Mouse (Mus musculus): Measurements from ENCODE around the gene Pdxk. TPM values are rescaled to one million over a fixed set of nuclear protein-coding genes. Genes with fewer than 3 reads are reported as not detected.

The Pdxk gene
- polyA plus RNA-seq, 2 experiments: 8.9 to 9.8 TPM

DNA sequence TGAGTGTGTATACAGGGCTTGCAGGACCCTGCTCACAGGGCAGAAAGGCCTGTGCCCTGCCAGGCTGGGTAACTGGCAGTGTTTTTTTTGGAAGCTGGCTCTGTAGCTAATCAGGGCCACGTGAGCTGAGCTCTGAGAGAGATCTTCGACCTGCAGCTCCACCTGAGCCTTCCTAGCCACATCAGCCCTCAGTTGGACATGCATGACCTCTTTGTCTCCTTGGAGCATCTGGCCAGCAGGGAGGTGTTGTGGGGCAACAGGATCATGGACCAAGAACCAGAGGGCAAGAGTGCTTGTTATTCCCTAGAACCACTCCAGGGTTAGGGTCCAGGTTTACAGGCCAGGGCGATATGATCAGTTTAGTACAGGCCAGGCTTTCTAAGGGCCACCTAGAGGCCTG is 17.4 kb downstream of the Pdxk start:
- DNase-seq (ENCODE audit: low spot score) (no peak), ATAC-seq (ENCODE audit: low FRiP score, low read depth) (no peak)
- Histone ChIP-seq H3K4me2 (replicated peaks; ENCODE audit: low read depth, low read length, severe bottlenecking) (no peak overlapping the region), H3K9ac (ENCODE audit: low read depth, low read length, severe bottlenecking) (no peak overlapping the region), H3K9me3 (ENCODE audit: control insufficient read depth, low read length) (no peaks in the 10 kb centered on the region), H3K27me3 (ENCODE audit: control insufficient read depth, insufficient read depth, low read length) (no peaks in the 10 kb centered on the region), H3K4me1 (ENCODE audit: control insufficient read depth, insufficient read depth, low read length) (no peaks in the 10 kb centered on the region), H3K36me3 (ENCODE audit: control insufficient read depth, insufficient read depth, low read length) (peaks cover 58% of the 10 kb centered on the region), H3K27ac (replicated peaks; ENCODE audit: low read depth, low read length) (no peak overlapping the region), H3K4me3 (replicated peaks; ENCODE audit: low read length) (no peak overlapping the region)
- 82% methylated on average over 3 of the region's 3 CpGs for WGBS
- TF ChIP-seq POLR2A (IDR thresholded peaks at IDR 0.05; ENCODE audit: borderline replicate concordance, extremely low read depth, insufficient read depth, insufficient read length): no peak

DNA sequence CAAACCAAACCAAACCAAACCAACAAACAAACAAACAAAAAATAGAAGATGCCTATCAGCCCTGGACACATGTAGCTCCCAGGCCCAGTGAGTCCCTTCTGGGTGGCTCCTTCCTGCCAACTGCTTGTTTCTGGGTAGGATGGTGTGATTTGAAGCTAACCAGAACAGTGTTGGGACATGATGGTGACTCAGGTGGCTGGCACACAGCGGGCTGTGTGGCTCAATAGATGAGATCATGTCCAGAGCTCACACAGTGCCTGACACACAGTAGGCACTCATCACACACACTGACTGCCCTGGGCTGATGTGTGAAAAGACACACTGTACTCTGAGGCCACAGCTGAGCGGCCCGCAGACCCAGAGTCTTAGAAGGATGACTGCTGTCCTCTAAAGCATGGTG is 18.6 kb downstream of the Pdxk start:
- Histone ChIP-seq H3K4me2 (replicated peaks; ENCODE audit: low read depth, low read length, severe bottlenecking) (no peak overlapping the region), H3K4me3 (replicated peaks; ENCODE audit: low read length) (no peak overlapping the region), H3K36me3 (ENCODE audit: control insufficient read depth, insufficient read depth, low read length) (peaks cover 62% of the 10 kb centered on the region), H3K9ac (ENCODE audit: low read depth, low read length, severe bottlenecking) (no peak overlapping the region), H3K4me1 (ENCODE audit: control insufficient read depth, insufficient read depth, low read length) (no peaks in the 10 kb centered on the region), H3K27me3 (ENCODE audit: control insufficient read depth, insufficient read depth, low read length) (no peaks in the 10 kb centered on the region), H3K9me3 (ENCODE audit: control insufficient read depth, low read length) (no peaks in the 10 kb centered on the region), H3K27ac (replicated peaks; ENCODE audit: low read depth, low read length) (no peak overlapping the region)
- ATAC-seq (ENCODE audit: low FRiP score, low read depth) (no peak), DNase-seq (ENCODE audit: low spot score) (no peak)
- WGBS: 97% methylated on average over 3 of the region's 3 CpGs
- no peak for TF ChIP-seq POLR2A (IDR thresholded peaks at IDR 0.05; ENCODE audit: borderline replicate concordance, extremely low read depth, insufficient read depth, insufficient read length)

DNA sequence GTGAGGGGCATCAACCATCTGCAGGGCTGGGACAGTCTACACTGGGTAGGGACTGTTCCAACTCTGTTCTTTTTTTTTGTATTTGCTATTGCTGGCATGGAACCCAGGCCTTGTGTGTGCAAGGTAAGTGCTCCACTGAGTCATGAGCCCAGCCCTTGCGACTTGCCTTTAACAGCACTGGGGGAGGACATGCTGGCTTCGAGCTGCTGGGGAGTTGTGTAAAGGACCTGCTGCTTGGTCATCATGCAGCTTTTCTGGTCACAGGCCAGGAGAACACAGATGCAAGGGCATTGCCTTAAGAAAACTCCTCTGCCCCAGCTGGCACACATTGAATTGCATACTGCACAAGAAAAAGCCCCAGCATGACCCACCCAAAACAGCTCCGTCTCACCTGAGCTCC is 22.5 kb downstream of the Pdxk start:
- H3K36me3 ChIP-seq (ENCODE audit: control insufficient read depth, insufficient read depth, low read length): peaks cover 38% of the 10 kb centered on the region
- no peak for TF ChIP-seq POLR2A (IDR thresholded peaks at IDR 0.05; ENCODE audit: borderline replicate concordance, extremely low read depth, insufficient read depth, insufficient read length)
- no peaks in the 10 kb centered on the region for H3K9me3 ChIP-seq (ENCODE audit: control insufficient read depth, low read length)
- ATAC-seq (ENCODE audit: low FRiP score, low read depth) (no peak), DNase-seq (ENCODE audit: low spot score) (no peak)
- H3K4me3 ChIP-seq (replicated peaks; ENCODE audit: low read length): no peak overlapping the region
- H3K27ac ChIP-seq (replicated peaks; ENCODE audit: low read depth, low read length): no peak overlapping the region
- H3K4me1 ChIP-seq (ENCODE audit: control insufficient read depth, insufficient read depth, low read length): no peaks in the 10 kb centered on the region
- no peak overlapping the region for H3K4me2 ChIP-seq (replicated peaks; ENCODE audit: low read depth, low read length, severe bottlenecking)
- no peak overlapping the region for H3K9ac ChIP-seq (ENCODE audit: low read depth, low read length, severe bottlenecking)
- 96% methylated on average over 3 of the region's 3 CpGs for WGBS
- no peaks in the 10 kb centered on the region for H3K27me3 ChIP-seq (ENCODE audit: control insufficient read depth, insufficient read depth, low read length)

DNA sequence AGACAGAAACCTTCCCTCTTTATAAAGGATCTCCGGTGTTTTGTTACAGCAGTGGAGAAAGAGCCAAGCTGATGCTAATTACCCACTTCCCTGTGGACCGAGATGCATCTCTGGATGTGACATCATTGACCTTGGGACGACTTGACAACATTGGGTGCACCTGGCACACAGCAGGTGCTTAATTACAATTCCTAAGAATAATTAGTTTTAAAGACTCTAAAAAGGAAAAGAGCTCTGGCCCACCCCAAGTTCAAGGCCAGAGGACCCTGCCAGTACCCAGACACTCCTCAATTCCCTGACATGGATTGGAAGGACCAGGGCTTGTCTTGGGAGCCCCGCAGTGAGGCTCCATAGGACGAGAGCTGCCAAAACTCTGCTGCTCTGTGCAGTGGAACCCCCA is 23.2 kb downstream of the Pdxk start:
- Histone ChIP-seq H3K27ac (replicated peaks; ENCODE audit: low read depth, low read length) (no peak overlapping the region), H3K9ac (ENCODE audit: low read depth, low read length, severe bottlenecking) (no peak overlapping the region), H3K4me2 (replicated peaks; ENCODE audit: low read depth, low read length, severe bottlenecking) (no peak overlapping the region), H3K36me3 (ENCODE audit: control insufficient read depth, insufficient read depth, low read length) (peaks cover 31% of the 10 kb centered on the region), H3K9me3 (ENCODE audit: control insufficient read depth, low read length) (no peaks in the 10 kb centered on the region), H3K4me3 (replicated peaks; ENCODE audit: low read length) (no peak overlapping the region), H3K4me1 (ENCODE audit: control insufficient read depth, insufficient read depth, low read length) (no peaks in the 10 kb centered on the region), H3K27me3 (ENCODE audit: control insufficient read depth, insufficient read depth, low read length) (no peaks in the 10 kb centered on the region)
- no peak for TF ChIP-seq POLR2A (IDR thresholded peaks at IDR 0.05; ENCODE audit: borderline replicate concordance, extremely low read depth, insufficient read depth, insufficient read length)
- WGBS: 82% methylated on average over 5 of the region's 5 CpGs
- ATAC-seq (ENCODE audit: low FRiP score, low read depth) (no peak), DNase-seq (ENCODE audit: low spot score) (no peak)

DNA sequence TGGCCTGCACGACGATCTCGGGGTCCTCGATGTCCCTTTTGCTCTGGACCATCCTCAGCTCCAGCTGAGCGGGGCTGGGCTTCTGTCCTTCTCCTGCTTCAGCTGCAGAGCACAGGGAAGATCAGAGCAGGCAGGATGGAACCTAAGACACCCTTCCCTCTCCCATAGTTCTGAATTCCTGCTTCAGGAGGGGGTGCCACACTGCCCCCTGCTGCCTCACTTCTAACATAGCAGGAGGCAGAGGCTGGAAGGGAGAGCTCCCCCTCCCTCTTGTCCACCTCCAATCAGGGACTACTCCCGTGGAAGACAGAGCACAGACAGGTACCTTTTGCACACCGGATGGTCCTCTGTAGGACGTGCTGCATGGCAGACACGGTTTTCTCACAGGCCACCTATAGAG is 24.0 kb downstream of the Pdxk start:
- Histone ChIP-seq H3K4me2 (replicated peaks; ENCODE audit: low read depth, low read length, severe bottlenecking) (no peak overlapping the region), H3K36me3 (ENCODE audit: control insufficient read depth, insufficient read depth, low read length) (peaks cover 25% of the 10 kb centered on the region), H3K9ac (ENCODE audit: low read depth, low read length, severe bottlenecking) (no peak overlapping the region), H3K27me3 (ENCODE audit: control insufficient read depth, insufficient read depth, low read length) (no peaks in the 10 kb centered on the region), H3K4me1 (ENCODE audit: control insufficient read depth, insufficient read depth, low read length) (no peaks in the 10 kb centered on the region), H3K4me3 (replicated peaks; ENCODE audit: low read length) (no peak overlapping the region), H3K27ac (replicated peaks; ENCODE audit: low read depth, low read length) (no peak overlapping the region), H3K9me3 (ENCODE audit: control insufficient read depth, low read length) (no peaks in the 10 kb centered on the region)
- no peak for ATAC-seq (ENCODE audit: low FRiP score, low read depth)
- WGBS: 73% methylated on average over 9 of the region's 9 CpGs
- TF ChIP-seq POLR2A (IDR thresholded peaks at IDR 0.05; ENCODE audit: borderline replicate concordance, extremely low read depth, insufficient read depth, insufficient read length): no peak
- no peak for DNase-seq (ENCODE audit: low spot score)

DNA sequence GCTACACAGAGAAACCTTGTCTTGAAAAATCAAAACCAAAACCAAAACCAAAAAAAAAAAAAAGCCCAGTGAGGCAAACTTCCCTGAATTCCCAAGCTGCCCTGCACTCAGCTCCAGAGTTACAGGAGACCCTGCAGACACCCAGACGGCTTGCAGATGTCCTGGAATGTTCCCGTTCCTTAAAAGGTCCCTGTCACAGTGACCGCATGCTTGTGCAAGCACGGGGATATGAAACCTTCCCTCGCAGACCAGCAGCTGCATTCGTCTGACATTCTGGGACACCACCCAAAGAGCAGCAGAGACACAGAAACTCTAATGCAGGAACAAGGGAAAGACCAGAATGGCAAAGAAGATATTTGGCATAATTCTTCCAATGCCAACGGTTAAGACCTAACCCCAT is 24.8 kb downstream of the Pdxk start:
- H3K9ac ChIP-seq (ENCODE audit: low read depth, low read length, severe bottlenecking): no peak overlapping the region
- no peak overlapping the region for H3K27ac ChIP-seq (replicated peaks; ENCODE audit: low read depth, low read length)
- no peak overlapping the region for H3K4me3 ChIP-seq (replicated peaks; ENCODE audit: low read length)
- 83% methylated on average over 7 of the region's 7 CpGs for WGBS
- peaks cover 21% of the 10 kb centered on the region for H3K36me3 ChIP-seq (ENCODE audit: control insufficient read depth, insufficient read depth, low read length)
- no peaks in the 10 kb centered on the region for H3K9me3 ChIP-seq (ENCODE audit: control insufficient read depth, low read length)
- no peak for TF ChIP-seq POLR2A (IDR thresholded peaks at IDR 0.05; ENCODE audit: borderline replicate concordance, extremely low read depth, insufficient read depth, insufficient read length)
- ATAC-seq (ENCODE audit: low FRiP score, low read depth) (no peak), DNase-seq (ENCODE audit: low spot score) (no peak)
- no peaks in the 10 kb centered on the region for H3K27me3 ChIP-seq (ENCODE audit: control insufficient read depth, insufficient read depth, low read length)
- H3K4me1 ChIP-seq (ENCODE audit: control insufficient read depth, insufficient read depth, low read length): no peaks in the 10 kb centered on the region
- no peak overlapping the region for H3K4me2 ChIP-seq (replicated peaks; ENCODE audit: low read depth, low read length, severe bottlenecking)
